Mouse (Mus musculus) E14TG2a.4 (cell line): ENCODE data around the gene Pik3r6.

Experiments
- CTCF ChIP-seq: conservative IDR thresholded peaks from 2 replicates; pipeline ENCODE4 v1.5.1; 2014; ENCODE audit warnings: low read length
- NANOG ChIP-seq: IDR thresholded peaks from 2 replicates; pipeline ENCODE4 v1.6.1; 2014; ENCODE audit warnings: borderline replicate concordance, low read length, mixed read lengths

DNA sequence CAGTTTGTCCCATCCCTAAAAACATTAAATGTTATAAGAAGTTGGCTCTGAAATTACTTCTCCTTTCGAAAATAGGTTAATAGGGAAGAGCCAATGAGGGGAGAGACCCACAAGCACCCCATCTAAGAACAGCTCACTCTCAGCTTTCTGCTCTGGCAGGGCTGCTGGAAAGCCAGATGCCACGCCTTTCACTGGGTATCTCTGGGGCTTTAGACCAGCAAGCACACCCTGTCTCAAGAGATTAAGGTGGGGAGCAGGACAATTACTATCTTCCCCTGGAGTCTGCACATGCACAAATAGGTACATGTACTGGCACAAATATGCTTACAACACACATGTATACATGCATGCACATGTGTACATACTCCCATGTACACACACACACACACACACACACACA, 95.1 kb downstream of the Pik3r6 start:
- TF ChIP-seq CTCF = no peak
- TF ChIP-seq NANOG = no peak
